Mouse (Mus musculus): Measurements from ENCODE around the gene Trib3. TPM values are rescaled to one million over a fixed set of nuclear protein-coding genes. Genes with fewer than 3 reads are reported as not detected.

The Trib3 gene
- polyA plus RNA-seq, 1 experiment = 2.6 TPM

DNA sequence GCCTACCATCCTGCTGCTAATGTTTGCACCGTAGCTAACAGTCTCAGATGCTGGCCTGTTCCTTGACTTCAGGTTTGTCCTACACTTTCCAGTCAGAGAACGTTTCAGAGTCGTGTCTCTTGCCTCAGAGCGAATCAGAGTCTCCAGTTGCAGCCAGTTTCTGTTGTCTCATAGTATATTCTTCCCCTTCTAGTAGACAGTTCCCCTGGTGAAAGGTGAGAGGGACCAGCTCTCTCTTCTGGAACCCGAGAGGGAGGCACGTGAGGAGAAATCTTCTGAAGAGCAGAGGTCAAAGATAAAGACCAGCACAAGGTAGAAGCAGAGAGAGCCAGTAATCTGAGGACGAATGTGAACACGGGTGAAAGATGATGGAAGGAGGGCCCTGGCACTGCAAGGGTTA, 55.8 kb downstream of the Trib3 start:
- Histone ChIP-seq H3K4me1 (replicated peaks; ENCODE audit: control insufficient read depth, insufficient read depth, low read length) (no peaks in the 10 kb centered on the region), H3K27ac (ENCODE audit: control insufficient read depth, insufficient read depth, low read length) (no peak overlapping the region), H3K4me3 (ENCODE audit: control insufficient read depth, insufficient read depth, low read length) (no peak overlapping the region), H3K27me3 (ENCODE audit: control insufficient read depth, insufficient read depth, low read length) (no peaks in the 10 kb centered on the region), H3K36me3 (ENCODE audit: control insufficient read depth, insufficient read depth, low read length) (peaks cover 15% of the 10 kb centered on the region)
- no peak for TF ChIP-seq CTCF (IDR thresholded peaks at IDR 0.05; ENCODE audit: borderline replicate concordance, control insufficient read depth, extremely low read depth, insufficient read depth, low read length, poor library complexity)
- no peak for TF ChIP-seq POLR2A (IDR thresholded peaks at IDR 0.05; ENCODE audit: control insufficient read depth, extremely low read depth, insufficient read depth, low read length, poor library complexity)
- WGBS = 85% methylated on average over 8 of the region's 8 CpGs
- DNase-seq = no peak

DNA sequence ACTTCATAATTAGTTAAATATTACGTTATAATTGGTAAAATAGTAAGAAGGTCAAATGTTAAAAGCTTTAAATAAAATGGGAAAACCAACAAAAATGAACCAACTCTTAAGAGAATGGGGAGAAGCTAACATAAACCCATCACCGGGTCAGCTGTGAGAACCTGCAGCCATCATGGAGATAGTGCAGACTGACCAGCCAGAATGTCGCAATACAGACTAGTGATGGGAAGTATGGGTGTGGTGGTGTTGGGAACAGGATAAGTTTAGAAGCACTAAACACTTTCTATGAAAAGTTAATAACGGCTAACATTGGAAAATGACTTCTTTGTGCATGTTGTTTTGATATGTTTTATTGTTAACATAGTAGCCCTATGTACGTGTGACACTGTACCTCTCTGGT, 56.3 kb downstream of the Trib3 start:
- WGBS = 92% methylated on average over 5 of the region's 5 CpGs
- peaks cover 19% of the 10 kb centered on the region for H3K36me3 ChIP-seq (ENCODE audit: control insufficient read depth, insufficient read depth, low read length)
- H3K27me3 ChIP-seq (ENCODE audit: control insufficient read depth, insufficient read depth, low read length) = no peaks in the 10 kb centered on the region
- no peak overlapping the region for H3K27ac ChIP-seq (ENCODE audit: control insufficient read depth, insufficient read depth, low read length)
- no peak for TF ChIP-seq CTCF (IDR thresholded peaks at IDR 0.05; ENCODE audit: borderline replicate concordance, control insufficient read depth, extremely low read depth, insufficient read depth, low read length, poor library complexity)
- TF ChIP-seq POLR2A (IDR thresholded peaks at IDR 0.05; ENCODE audit: control insufficient read depth, extremely low read depth, insufficient read depth, low read length, poor library complexity) = no peak
- H3K4me3 ChIP-seq (ENCODE audit: control insufficient read depth, insufficient read depth, low read length) = no peak overlapping the region
- no peaks in the 10 kb centered on the region for H3K4me1 ChIP-seq (replicated peaks; ENCODE audit: control insufficient read depth, insufficient read depth, low read length)
- DNase-seq = no peak

Other genes with a start within 250 kb of the Trib3 start
- 46.8 and 50.3 TPM in 2 replicates for gene Srxn1, start 238.5 kb downstream of the Trib3 start, polyA plus RNA-seq (2012; rRNA removed)
- 3.4 and 5.0 TPM in 2 replicates for gene Tcf15, start 200.5 kb downstream of the Trib3 start, polyA plus RNA-seq (2012; rRNA removed)
- gene Csnk2a1, start 117.2 kb downstream of the Trib3 start, polyA plus RNA-seq (2012; rRNA removed) = 34.3 and 36.1 TPM in 2 replicates
- gene Tbc1d20, start 50.2 kb downstream of the Trib3 start, polyA plus RNA-seq (2012; rRNA removed) = 69.7 and 78.2 TPM in 2 replicates
- 688 and 743 TPM in 2 replicates for gene Rbck1, start 11.4 kb downstream of the Trib3 start, polyA plus RNA-seq (2012; rRNA removed)
- gene Nrsn2, start 32.6 kb upstream of the Trib3 start, polyA plus RNA-seq (2012; rRNA removed) = 0.07 TPM in 1 of 2 replicates, not detected in the other
- gene Sox12, start 54.0 kb upstream of the Trib3 start, polyA plus RNA-seq (2012; rRNA removed) = 3.8 and 4.5 TPM in 2 replicates
- gene Zcchc3, start 71.0 kb upstream of the Trib3 start, polyA plus RNA-seq (2012; rRNA removed) = 1.7 and 2.0 TPM in 2 replicates
- 0.36 and 0.50 TPM in 2 replicates for gene 6820408C15Rik, start 71.6 kb upstream of the Trib3 start, polyA plus RNA-seq (2012; rRNA removed)
- gene Defb23, start 120.6 kb upstream of the Trib3 start, polyA plus RNA-seq (2012; rRNA removed) = not detected in 2 replicates
- gene Defb20, start 133.0 kb upstream of the Trib3 start, polyA plus RNA-seq (2012; rRNA removed) = not detected in 2 replicates
- 0.24 TPM in 1 of 2 replicates, not detected in the other for gene Defb22, start 146.1 kb upstream of the Trib3 start, polyA plus RNA-seq (2012; rRNA removed)
- not detected in 2 replicates for gene Defb26, start 167.7 kb upstream of the Trib3 start, polyA plus RNA-seq (2012; rRNA removed)
- gene Defb28, start 174.2 kb upstream of the Trib3 start, polyA plus RNA-seq (2012; rRNA removed) = not detected in 2 replicates
- not detected in 2 replicates for gene Defb29, start 196.1 kb upstream of the Trib3 start, polyA plus RNA-seq (2012; rRNA removed)
- gene Gm17416, start 225.3 kb upstream of the Trib3 start, polyA plus RNA-seq (2012; rRNA removed) = not detected in 2 replicates
- gene Defb21, start 228.7 kb upstream of the Trib3 start, polyA plus RNA-seq (2012; rRNA removed) = not detected in 2 replicates
- 1.5 and 1.7 TPM in 2 replicates for gene Defb19, start 236.3 kb upstream of the Trib3 start, polyA plus RNA-seq (2012; rRNA removed)